Mouse (Mus musculus): ENCODE measurements around the gene Rasgef1c.

GRCm38 (mm10) chr11:49891993-49892392, 9.6 kb upstream of the Rasgef1c start:
- TF ChIP-seq POLR2A (IDR thresholded peaks at IDR 0.05; ENCODE audit: extremely low read depth, insufficient read depth, low read length) (no peak), CTCF (IDR thresholded peaks at IDR 0.05; ENCODE audit: low read depth, low read length) (no peak)

Data from liver, adult 2 months (tissue).